Mouse (Mus musculus) erythroblast, adult 5-6 weeks (primary cell): Measurements from ENCODE around the gene Cdkl5. TPM values are rescaled to one million over a fixed set of nuclear protein-coding genes. Genes with fewer than 3 reads are reported as not detected.
A peak's percentile ranks its signal among the peaks of the same experiment; 100 is the strongest.
"Not testable (repeated sequence)": the region's sequence is repeated elsewhere in the genome, so short reads cannot be mapped to it uniquely, and the experiment has no call there.

ENCODE experiments used
- ATAC-seq: replicated peaks from 2 replicates; pipeline ENCODE4 v1.8.0; 2016; ENCODE audit warnings: moderate number of reproducible peaks, mild to moderate bottlenecking, moderate TSS enrichment, inconsistent platforms; ENCODE audit not compliant: poor library complexity, low FRiP score, severe bottlenecking
- total RNA-seq, 2 experiments: library from RNA; stranded (forward) in 1 of 2; stranded (reverse) in 1 of 2; fragments of 150-400 nt in 1 of 2; fragments of 200-764, 138-1000 nt in 1 of 2; gene quantifications; 2 replicates each; pipeline versions ENCODE4 v1.2.3 to v1.2.4; 2015 to 2017; ENCODE audit warnings: low replicate concordance in 2 of 2

Gene Cdkl5
- total RNA-seq, 2 experiments from 2014 or later = 0.19 to 0.26 TPM

DNA sequence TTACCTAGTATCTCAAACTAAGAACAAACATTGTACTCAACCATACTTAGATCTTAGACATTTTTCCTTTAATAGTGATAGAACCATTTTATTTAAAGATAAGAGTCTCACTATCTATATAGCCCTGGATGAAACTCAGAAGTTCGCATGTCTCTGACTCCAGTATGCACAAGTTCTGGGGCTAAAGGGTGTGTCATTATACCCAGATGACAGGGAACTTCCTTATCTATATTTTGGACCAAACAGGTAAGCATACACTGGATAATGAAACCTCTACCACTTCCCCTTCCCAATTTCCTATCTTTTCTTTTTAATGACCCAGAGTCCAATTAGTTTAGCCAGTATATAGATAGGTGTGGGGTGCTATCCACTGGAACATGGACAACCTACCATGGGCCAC is 65.6 kb downstream of the Cdkl5 start:
- ATAC-seq = no peak

DNA sequence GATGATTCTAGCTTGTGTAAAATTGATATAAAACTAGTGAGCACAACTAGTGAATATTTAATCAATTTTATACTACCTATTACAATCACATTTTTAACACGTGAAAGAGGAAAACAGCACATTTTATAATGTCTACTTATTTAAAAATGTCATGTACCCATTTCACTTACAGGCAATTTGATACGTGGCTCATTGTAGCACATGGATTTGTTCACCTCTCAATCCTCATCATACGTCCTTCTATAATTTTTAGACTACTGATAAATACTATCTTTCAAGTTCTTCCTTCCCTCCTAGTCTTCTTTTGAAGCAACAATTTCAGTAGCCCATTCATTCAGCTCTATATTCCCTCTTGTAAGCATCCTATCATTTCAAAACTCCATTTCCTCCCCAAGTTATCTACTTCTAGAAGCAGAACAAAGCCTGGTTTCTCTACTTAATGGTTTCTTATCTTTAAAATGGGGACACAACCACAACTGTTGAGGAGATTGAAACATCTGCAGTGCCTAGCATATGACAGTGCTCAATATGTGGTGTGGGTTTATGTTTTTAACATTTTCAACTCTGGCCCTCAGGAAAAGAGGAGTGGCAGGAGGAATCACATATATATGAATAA is 75.4 kb downstream of the Cdkl5 start:
- no peak for ATAC-seq

DNA sequence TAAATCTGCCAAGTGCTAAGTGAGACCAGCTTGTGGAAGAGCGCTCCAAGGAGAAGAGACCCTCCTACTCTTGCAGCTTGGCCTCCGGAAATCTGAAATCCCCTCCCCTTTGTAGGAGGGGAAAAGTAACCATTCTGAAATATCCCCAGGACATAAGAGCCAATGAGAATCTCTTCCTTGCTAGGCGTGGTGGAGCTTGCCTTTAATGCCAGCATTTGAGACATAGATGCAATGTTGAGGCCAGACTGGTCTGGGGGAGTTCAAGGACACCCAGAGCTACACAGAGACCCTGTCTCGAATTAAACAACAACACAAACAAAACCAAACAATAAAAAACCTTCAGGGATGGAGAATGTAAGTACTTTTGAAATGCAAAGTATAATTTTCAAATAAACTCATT is 87.6 kb downstream of the Cdkl5 start, which contains the start of gene Gja6:
Gene Gja6 (minus strand): TSS at position 101 of the 400 bp plus-strand sequence.
- no peak for ATAC-seq

DNA sequence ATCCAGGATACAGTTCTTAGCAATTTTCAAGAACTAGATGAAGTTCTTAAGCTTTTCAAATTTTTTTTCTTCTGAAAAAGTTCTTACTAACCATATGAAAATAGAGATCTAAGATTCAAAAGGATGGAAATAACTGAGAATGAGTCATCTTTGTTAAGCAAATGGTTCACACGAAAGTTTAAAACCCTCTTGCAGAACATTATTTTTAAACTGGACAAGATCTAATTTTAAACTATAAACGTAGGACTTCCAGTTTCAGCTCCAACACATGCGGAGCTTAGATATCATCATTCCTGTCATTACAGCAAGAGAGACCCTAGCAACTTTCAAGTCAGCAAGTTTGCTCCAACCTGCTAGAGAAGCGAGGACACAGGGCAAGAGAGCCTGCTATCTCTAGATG is 88.0 kb downstream of the Cdkl5 start:
- ATAC-seq = no peak

DNA sequence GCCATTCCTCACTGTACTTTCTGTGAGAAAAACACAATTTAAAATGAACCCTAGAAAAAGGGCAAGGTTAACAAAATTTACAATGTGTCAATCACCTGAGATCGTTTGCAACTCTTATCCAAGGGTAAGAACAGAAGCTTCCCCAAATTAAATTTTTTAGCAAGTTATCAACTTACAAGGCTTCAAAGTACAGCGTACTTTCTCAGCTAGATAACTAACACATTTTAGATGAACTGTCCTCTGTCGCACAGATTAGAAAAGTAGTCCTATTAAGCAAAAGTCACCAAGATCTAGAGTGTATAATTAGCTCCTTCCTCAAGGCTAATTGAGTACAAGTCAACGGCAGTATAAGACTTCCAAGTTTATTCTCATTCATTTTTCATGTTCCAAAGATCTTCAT is 88.6 kb downstream of the Cdkl5 start:
- ATAC-seq = no peak

DNA sequence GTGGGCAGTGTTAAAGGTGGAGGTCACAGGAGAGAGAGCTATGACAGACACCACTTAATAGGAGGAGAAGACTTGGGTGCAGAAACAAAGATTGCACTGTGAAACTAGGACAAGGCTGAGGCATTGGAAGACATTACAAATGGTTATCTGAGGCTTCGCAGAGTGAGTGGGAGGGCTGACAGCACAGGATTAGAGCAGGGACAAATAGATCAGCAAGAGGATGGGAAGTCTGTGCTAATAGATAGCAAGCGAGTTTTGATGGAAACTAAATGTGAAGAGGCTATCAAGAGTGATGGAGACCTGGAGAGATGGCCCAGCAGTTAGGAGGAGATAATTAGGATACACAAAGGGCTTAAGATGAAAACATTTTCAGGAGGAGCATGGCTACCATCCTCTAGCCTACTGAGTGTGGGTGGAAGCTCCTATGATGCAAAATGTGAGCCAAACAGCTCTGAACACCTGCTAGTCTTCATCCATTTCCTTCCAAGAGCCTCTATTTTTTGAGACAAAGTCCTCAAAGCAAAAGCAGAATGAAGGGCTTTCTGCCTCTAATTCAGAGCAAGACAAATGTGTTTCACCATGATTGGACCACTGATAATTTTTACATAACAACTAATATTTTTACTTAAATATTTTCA is 89.3 kb downstream of the Cdkl5 start:
- ATAC-seq = peak; percentile 65

DNA sequence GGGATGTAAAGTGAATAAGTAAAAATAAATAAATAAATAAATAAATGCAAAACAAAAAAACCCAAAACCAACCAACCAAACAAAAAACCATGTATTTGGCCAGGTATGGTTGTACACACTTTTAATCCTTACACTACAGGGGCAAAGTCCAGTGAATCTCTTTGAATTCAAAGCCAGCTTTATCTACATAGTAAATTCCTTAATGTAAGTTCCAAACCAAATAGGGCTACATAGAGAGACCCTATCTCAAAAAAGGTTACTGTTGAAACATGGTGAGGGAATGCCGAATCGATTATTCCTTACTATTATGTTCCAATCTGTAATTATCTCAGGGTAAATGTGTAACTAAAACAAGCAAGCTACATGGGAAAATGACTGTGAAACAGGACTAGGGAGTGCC is 93.4 kb downstream of the Cdkl5 start:
- ATAC-seq = no peak

DNA sequence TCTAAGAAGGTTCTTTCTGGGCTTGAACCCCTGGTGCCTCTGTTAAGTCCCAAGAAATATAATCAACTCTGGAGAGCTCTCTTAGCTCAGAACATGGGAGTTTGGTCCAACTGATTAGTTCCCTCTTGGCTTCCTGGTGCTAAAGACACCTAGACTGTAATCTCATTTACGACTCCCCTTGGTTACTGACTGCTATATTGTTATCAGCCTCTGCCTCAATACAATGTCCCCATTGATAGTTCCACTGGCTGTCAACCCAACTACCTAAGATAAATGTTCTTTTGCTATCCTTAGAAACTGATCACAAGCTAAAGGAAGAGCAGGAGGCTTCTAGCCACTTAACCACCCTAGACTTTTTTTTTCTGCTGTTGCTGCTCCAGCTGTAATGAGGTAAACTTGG is 102.4 kb downstream of the Cdkl5 start:
- no peak for ATAC-seq

DNA sequence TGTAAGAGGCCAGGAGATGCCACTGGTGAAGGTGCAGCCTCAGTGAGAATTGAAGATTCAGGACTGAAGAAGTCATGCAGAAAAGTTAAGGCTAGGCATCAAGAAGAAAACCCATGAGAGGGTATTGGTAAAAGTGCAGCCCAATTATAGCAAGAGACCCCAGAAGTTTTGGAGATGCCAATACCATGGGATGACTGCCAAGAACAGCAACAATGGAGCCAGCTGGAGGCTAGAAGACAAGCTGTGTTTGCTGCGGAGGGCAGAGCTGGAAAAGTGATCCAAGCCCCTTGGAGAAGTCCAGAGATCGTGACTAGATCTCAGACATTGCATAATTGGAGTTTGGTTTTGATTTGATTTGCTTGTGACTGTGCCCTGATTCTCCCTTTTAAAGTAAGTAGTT is 108.2 kb downstream of the Cdkl5 start:
- no peak for ATAC-seq

DNA sequence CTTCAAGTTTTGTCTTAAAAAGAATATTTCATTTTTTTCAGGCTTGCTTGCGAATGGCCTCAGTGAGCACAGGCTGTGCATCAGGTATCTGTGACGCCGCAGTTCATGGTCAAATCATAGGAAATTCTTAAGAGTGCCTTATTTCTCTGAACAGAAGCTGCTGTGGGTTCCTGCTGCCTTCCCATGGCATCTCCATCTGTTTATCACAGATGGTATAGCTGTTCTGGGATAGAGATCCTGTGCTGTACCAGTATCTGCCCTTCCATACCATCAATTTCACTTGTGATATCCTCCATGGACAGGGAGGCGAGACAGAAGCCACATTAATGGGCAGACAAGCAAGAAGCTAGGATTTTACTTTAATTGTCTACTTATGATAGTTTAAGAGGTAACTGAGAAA is 127.9 kb downstream of the Cdkl5 start:
- ATAC-seq = no peak

DNA sequence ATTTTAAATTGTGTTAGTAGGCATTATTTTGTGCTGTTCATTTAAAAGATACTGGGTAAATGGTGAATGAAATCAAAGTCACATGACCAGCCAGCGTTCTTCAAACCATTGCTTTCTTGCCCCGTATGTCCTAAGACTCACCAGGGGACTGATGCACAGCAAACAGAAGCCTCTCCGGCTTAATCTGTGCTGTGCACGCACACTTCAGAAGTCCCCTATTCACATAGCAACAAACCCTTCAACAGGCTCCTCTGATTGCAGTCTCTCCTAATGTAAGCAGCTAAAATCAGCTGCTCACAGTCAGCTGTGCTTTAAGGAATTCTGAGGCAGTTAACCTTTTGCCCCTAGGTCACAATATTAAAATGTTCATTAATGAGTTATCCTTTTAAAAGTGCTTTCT is 129.5 kb downstream of the Cdkl5 start:
- no peak for ATAC-seq

DNA sequence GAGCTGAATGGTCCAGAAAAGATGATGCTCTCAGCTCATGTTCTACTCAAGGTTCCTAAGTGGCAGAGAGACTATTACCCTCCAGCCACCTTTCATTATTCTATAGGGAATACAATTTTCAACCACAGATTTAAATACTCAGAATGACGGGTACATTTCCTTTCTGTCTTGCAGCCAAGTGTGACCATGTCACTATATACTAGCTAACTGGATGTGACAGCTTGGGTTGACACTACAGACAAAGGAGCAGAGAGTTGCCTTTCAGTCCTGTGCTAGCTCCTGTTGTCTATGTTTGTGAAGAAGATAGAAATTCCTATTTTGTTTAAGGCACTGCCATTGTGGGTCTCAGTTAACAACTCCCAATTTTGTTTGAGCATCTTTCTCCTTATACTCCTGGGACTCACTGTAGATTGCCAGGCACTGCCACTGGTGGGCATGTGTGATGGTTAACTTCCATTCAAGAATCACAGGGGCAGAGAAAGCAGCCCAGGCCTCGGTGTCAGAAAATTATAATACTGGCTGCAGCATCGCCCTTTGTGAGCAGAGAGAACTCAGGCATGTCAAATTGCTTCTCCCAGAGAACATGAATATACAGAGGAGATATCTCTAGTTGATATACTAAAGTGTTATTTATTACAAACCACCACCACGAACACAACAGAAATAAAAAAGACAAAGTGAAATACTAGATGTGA is 130.7 kb downstream of the Cdkl5 start:
- ATAC-seq = no peak

DNA sequence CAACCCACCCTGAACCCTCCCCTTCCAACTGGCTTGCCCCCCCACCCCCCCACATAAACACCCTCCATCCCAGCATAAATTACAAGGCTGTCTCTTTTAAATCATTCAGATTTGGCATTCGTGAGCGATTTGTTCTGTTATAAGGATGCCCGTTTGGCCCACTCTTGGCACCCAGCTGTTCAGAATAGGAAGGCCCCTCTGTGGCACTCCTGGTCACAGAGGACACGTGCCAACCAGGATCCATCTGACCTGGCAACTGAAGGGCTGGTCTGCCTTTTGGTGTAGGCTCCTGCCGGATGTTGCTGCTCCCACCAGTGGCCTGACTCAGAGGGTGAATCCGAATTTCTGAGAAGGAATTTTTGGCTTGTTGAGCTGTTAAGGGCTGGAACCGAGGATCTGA is 186.3 kb downstream of the Cdkl5 start:
- no peak for ATAC-seq

DNA sequence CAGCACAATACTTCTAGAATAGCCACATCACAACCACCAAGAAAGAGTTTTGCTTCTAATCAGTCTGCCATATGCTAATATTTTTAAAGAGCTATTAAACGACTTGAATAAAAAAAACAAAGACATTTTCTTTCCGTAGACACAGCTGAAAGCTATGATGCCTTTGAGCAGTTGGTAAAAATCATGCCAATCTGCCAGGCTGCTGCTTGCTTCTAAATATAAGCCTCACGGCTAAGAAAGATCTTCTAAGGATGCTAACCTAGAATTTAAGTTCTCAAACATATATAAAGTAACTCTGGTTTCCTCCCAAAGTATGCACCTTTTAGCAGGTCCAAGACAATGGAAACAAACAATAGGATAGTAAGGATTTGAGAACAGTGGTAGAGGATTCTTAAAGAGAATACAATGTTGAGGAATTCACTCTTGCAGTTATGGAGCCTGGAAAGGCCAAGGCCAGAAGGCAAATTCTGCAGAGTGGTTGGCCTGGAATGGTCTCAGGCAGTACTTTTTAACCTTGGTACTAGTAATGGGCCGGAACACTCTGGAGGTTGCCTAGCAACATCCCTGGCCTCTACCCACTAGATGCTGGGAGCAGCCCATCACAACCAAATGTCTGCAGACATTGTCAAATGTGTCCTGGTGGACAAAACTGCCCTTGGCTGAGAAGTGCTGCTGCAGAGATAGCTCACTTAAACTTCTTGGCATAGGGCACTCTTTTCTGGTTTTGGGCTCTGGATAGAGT is 189.9 kb downstream of the Cdkl5 start:
- ATAC-seq = no peak

DNA sequence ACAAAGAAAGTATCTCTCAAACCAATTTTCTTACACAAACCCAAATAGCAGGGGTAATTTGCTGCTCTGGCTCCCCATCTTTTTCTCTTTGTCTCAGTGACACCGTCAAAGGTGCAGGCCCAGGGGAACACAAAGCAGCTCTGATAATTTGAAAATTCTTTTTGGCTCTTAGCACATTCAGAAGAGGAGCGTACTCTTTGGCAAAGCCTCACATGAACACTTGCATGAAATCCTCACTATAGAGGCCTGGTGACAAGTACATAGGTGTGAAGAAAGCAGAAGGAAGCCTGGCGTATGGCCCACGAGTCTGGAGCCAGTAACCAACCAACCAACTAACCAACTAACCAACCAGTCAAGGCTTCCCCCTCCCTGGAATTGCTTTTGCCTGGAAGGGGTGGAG is 199.6 kb downstream of the Cdkl5 start:
- no peak for ATAC-seq

DNA sequence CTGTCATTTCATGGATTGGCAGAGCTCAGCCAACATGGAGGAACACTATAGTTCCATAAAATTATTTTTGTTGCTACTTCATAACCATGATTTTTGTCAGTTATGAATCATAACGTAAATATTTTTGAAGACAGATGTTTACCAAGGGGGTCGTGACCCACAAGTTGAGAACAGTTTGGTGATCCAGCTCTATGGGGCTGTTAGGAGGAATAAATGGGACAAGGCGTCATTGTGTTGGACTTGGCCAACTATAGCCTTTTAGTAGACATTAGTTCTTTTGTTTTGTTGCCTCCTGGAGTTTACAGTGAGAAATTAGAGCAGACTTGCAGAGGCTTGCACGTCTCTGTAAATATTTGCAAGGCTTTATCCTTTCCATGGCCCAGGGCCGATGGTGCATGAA is 212.2 kb downstream of the Cdkl5 start:
- no peak for ATAC-seq

DNA sequence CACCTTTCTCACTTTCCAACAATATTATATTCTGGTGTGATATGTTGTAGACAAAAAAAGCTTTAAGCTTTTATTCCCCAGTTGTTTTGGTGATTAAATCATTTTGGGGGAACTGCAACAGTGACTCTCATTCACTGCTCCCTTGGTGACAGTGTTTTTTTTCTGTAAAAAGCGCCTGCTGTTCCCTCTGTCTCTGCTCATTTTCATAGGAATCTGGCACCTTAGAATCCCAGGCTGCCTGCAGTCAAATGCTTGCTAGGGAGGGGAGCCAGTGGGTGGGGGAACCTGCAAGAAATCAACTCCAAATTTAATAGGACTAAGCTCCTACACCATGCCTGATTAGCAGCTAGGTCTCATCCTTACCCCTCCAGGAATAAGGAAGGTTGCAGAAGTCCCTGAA is 221.5 kb downstream of the Cdkl5 start:
- no peak for ATAC-seq

DNA sequence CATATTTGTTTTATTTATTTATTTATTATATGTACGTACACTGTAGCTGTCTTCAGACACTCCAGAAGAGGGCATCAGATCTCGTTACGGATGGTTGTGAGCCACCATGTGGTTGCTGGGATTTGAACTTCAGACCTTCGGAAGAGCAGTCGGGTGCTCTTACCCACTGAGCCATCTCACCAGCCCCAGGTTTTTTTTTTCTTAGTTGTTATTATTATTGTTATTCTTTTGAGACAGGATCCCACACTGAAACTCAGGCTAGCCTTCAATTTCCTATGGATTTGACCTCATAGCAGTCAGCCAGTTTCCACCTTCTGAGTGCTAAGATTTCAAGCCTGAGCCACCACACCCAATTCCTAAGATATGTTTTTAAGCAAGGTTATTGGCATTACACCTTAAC is 224.9 kb downstream of the Cdkl5 start:
- ATAC-seq = not testable (repeated sequence)

DNA sequence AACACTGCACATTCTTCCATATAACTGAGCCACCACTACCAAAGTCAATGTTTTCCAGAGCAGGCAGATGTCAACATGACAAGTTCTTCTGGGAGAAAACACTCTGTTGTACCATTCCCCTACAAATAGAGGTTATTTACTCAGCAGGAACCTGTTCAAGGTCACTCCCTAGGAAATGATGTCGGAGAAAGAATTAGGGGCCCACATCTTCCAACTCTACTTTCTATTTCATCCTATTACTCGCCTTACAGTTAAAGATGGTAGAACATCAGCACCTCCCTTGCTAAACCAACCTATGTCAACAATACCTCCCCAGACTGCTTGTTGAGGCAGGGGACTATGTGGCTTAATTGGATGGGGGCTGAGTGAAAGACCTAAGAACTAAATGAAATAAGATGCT is 226.8 kb downstream of the Cdkl5 start, which contains the start of gene Rs1:
Gene Rs1 (plus strand): TSS at position 301 of the 400 bp plus-strand sequence.
- ATAC-seq = no peak

DNA sequence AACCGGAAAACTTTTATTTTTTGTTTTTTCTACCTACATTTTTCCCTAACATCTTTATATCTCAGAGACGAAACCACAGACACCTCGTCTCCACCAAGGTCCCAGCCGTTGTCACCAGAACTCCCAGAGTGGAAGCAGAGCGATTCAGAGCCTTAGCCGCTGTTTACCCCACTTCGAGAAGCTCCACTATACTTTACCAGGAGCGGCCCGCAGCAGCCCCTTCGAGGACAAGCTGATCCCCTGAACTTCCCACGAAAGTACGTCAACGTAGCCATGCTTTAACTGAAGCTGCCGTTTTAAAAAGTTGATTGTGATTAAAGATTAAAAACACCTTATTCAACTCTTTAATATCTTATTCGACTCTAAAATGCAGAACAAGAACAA is 228.3 kb downstream of the Cdkl5 start:
- peak; percentile 83 for ATAC-seq
